Mouse (Mus musculus): ENCODE measurements around the gene Cdkn2c.

- TF ChIP-seq POLR2A (IDR thresholded peaks at IDR 0.05; ENCODE audit: control insufficient read depth, extremely low read depth, insufficient read depth, low read length, poor library complexity) (no peak), CTCF (IDR thresholded peaks at IDR 0.05; ENCODE audit: borderline replicate concordance, control insufficient read depth, extremely low read depth, insufficient read depth, low read length, poor library complexity) (no peak)
Measured at GRCm38 (mm10) chr4:109683561-109683960, 16.6 kb upstream of the Cdkn2c start.
